Mouse (Mus musculus): Measurements from ENCODE around the gene Gpr27.
A peak's percentile ranks its signal among the peaks of the same experiment; 100 is the strongest.

Gpr27 gene

GRCm38 (mm10) chr6:99677325-99677724 lies 15.2 kb upstream of the Gpr27 start:
- DNase-seq (ENCODE audit: low spot score in 2 of 2): no peak

DNA sequence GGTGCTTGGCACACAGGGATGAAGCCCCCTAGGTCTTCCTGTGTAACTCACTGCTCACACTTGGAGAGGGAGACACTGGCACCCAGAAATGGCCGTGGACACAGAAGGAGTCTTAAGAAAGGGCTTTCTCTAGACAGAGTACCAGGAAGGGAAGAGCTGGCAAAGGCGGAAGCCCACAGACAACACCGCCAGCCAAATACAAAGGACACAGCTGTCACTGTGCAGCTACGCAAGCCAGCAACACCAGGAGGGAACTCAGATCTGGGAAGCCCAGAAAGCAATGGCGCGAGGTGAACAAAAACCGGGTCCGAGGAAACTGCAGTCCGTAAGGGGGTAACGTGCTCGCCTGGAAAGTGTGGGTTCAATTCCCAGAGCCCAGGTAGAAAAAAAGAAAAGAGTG lies 14.4 kb upstream of the Gpr27 start:
- DNase-seq (ENCODE audit: low spot score in 2 of 2): no peak

DNA sequence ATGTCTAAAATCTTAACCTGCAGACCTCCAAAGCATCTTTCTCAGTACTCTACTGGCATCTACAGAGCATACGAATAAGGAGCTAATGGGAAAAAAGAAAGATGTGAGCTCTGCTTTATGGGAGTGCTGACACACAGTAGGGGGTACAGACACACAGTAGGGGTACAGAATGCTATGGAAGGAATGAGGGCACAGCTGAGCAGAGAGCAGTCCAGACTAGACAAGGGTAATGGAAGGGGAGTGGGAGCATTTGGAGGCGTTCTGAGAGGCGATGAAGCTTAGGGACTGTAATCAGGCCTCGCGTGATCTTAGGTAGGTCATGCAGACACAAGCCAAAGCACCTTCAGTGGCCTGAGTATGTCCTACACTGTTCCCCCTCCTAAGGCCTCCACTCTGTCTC lies 8.5 kb upstream of the Gpr27 start:
- DNase-seq (ENCODE audit: low spot score in 2 of 2): no peak

DNA sequence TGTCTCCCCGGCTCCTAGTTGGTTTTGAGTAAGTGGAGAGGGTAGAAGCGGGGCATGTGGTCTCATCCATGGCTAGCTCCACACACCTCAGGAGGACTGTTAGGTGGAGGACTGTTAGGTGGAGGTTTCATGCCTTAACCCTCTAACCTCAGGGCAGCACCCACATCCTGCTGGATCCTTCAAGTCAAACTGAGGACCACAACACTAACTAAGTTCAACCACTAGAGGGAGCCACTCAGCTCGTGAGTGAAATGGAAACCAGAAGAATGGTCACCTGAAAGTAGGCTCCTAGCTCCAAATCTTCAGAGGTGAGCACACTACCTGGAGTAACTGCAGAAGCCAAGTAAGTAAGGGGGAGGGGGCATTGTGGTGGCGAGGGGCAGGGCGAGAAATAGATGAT lies 7.6 kb upstream of the Gpr27 start:
- DNase-seq (ENCODE audit: low spot score in 2 of 2): no peak

DNA sequence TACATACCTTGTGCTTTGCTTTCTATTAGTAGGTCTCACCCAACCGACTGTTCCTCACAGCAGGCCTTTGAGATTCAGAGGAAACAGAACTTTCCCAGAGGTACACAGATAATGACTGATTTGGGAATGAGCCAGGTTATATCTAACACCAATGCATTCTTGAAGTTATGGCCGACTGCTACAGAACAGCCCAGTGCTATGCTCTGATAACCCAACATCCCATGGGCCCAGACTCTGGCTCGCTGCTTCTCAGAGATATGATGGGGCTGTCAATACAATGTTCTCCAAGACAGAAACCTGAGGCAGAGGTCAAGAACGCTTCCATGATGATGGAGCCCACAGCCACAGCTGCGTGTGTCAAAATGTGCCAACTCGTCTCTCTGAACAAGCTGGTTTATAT lies 4.0 kb upstream of the Gpr27 start:
- no peak for DNase-seq (ENCODE audit: low spot score in 2 of 2)

GRCm38 (mm10) chr6:99691666-99692205 lies 743 bp upstream of the Gpr27 start:
- DNase-seq (ENCODE audit: low spot score in 2 of 2): no peak

- peak; percentile 5 to 33 for DNase-seq (ENCODE audit: low spot score in 2 of 2)
Observed at GRCm38 (mm10) chr6:99692916-99693841, 700 bp downstream of the Gpr27 start.

DNA sequence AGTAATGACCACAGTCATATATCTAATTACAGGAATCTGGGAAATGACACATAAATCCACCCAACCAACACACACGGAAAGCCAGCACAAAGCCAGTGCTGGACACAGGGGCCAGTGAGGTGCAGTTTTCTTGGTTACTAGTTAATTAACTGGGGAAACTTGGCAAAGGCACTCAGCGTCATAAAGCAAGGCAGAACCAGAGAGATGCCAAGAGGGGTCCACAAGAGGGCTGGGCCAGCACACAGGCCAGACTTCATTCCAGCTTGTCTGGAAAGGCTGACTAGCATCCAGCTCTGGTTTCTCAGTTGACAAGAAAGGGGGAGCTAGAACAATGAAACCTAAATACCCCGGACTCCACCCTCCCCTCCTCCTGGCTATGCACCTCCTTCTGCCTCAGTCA lies 8.0 kb downstream of the Gpr27 start:
- DNase-seq (ENCODE audit: low spot score in 2 of 2): no peak

GRCm38 (mm10) chr6:99711576-99712101 lies 19.2 kb downstream of the Gpr27 start:
- no peak for DNase-seq (ENCODE audit: low spot score in 2 of 2)

GRCm38 (mm10) chr6:99713256-99713655 lies 20.8 kb downstream of the Gpr27 start:
- DNase-seq (ENCODE audit: low spot score in 2 of 2): no peak

GRCm38 (mm10) chr6:99715191-99715590 lies 22.7 kb downstream of the Gpr27 start:
- DNase-seq (ENCODE audit: low spot score in 2 of 2): no peak

GRCm38 (mm10) chr6:99715913-99716312 lies 23.4 kb downstream of the Gpr27 start:
- DNase-seq (ENCODE audit: low spot score in 2 of 2): no peak

- DNase-seq (ENCODE audit: low spot score in 2 of 2): no peak
Observed at GRCm38 (mm10) chr6:99721032-99721431, 28.6 kb downstream of the Gpr27 start.

- no peak for DNase-seq (ENCODE audit: low spot score in 2 of 2)
Observed at GRCm38 (mm10) chr6:99722390-99722789, 29.9 kb downstream of the Gpr27 start.

GRCm38 (mm10) chr6:99725971-99726561 lies 33.6 kb downstream of the Gpr27 start, which contains the start of gene Prok2:
Prok2 (minus strand) TSS chr6:99726392.
- DNase-seq (ENCODE audit: low spot score in 2 of 2): peak in 1 of 2 experiments; percentile 32

DNA sequence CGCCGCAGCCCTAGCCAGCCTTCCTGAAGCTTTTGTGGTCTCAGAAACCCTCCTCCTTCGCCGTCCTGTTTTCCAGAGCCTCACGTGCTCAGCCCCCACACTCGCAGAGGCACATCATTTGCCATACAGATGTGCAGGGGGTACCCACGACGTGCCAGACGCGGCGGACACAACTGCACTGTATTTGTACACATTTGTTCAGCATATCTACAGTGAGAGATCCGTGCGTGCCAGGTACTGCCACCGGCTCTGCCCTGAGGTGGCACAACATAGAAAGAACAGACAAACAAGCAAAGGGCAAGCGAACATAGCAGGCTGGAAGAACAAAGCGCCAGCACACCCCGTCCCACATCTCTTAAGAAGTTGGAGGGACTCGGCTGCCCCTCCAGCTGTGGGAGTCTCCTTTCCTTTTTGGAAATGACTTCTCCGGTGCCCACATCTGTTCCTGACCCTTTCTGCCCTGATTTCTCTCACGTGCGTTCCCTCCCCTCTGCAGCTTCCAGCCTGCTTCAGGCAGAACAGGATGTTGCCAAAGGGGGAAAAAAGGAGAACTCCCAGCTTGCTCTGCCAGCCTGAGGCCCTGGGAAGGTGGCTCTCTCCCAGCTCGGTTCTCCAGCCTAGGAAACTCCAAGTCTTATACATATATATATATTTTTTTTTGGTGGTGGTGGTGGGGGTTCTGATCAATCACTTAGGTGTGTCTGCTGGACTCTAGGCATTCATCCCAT lies 34.3 kb downstream of the Gpr27 start:
- peak in 1 of 2 experiments; percentile 12 for DNase-seq (ENCODE audit: low spot score in 2 of 2)

DNA sequence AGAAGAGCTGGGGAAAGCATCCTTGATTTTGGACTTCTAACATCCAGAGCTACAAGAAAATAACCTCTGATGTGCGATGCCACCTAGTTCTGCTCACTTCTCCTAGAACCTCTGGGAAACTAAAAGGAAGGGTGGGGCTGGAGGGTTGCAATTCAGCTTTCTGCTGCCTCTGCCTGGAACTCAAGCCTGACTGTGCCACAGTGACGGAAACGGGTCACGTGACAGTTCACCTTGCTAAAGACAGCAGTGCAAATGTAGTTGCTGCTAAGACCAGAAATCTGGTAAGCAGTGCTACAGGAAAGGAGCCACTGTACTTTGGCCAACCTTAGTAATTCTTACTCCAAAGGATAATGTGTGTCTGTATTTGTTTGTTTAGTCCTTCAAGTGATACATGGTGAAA lies 37.4 kb downstream of the Gpr27 start:
- no peak for DNase-seq (ENCODE audit: low spot score in 2 of 2)

GRCm38 (mm10) chr6:99731926-99732325 lies 39.4 kb downstream of the Gpr27 start:
- no peak for DNase-seq (ENCODE audit: low spot score in 2 of 2)

DNA sequence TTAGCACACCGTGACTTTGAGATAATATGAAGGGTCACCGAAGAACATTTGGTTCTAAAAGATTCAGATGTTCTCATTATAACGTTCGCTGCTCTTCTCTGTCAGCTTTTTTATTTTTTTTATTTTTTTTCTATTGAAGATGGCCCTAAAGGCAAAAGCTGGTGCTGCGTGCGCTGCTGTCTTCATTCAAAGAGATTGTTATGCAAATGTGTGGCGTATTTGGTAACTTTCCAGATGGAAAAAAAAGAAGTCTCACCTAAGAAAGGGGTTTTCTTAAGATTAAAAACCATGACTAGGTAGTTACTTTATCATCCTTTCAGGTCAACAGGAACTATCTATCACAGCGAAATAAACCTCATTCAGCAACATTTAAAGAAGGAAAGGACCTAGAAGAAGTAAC lies 40.2 kb downstream of the Gpr27 start:
- no peak for DNase-seq (ENCODE audit: low spot score in 2 of 2)

GRCm38 (mm10) chr6:99734666-99735065 lies 42.2 kb downstream of the Gpr27 start:
- no peak for DNase-seq (ENCODE audit: low spot score in 2 of 2)

GRCm38 (mm10) chr6:99742866-99743265 lies 50.4 kb downstream of the Gpr27 start:
- DNase-seq (ENCODE audit: low spot score in 2 of 2): no peak
